Mouse (Mus musculus) MEL (cell line): ENCODE data around the gene Tlr3. TPM values are rescaled to one million over a fixed set of nuclear protein-coding genes. Genes with fewer than 3 reads are reported as not detected.

Experiments used
- DNase-seq: peaks from one replicate; pipeline ENCODE4 v3.0.0; 2011; ENCODE audit warnings: low read depth, low spot score
- H3K27ac ChIP-seq: 2 replicates; pipeline ENCODE4 v1.5.1; 2012; ENCODE audit warnings: low read depth, mild to moderate bottlenecking, control low read depth, low read length, moderate library complexity; ENCODE audit not compliant: control insufficient read depth
- H3K27me3 ChIP-seq, 2 experiments: fragments of 150-350 bp in 1 of 2; sonication (generic) in 1 of 2; 2 replicates each; pipeline ENCODE4 v1.6.1; 2012; ENCODE audit warnings: low read length in 2 of 2, mild to moderate bottlenecking in 2 of 2, improper control_type of control experiment in 1 of 2, moderate library complexity in 1 of 2; ENCODE audit not compliant: insufficient read depth in 2 of 2, control insufficient read depth in 1 of 2
- H3K36me3 ChIP-seq, 2 experiments: 2 replicates each; pipeline ENCODE4 v1.6.1; 2012 to 2014; ENCODE audit warnings: low read length in 2 of 2, improper control_type of control experiment in 1 of 2, inconsistent platforms in 1 of 2, mild to moderate bottlenecking in 1 of 2; ENCODE audit not compliant: insufficient read depth in 2 of 2, control insufficient read depth in 1 of 2
- H3K4me1 ChIP-seq, 2 experiments: fragments of 150-350 bp in 1 of 2; sonication (generic) in 1 of 2; 2 replicates each; pipeline ENCODE4 v1.6.1; 2012; ENCODE audit warnings: low read length in 2 of 2, improper control_type of control experiment in 1 of 2, mild to moderate bottlenecking in 1 of 2; ENCODE audit not compliant: insufficient read depth in 2 of 2, control insufficient read depth in 1 of 2
- H3K4me3 ChIP-seq, 2 experiments: fragments of 150-350 bp in 1 of 2; sonication (generic) in 1 of 2; 2 replicates each; pipeline ENCODE4 v1.5.1; 2012; ENCODE audit warnings: low read depth in 2 of 2, low read length in 2 of 2, mild to moderate bottlenecking in 2 of 2, moderate library complexity in 2 of 2, control low read depth in 1 of 2, improper control_type of control experiment in 1 of 2; ENCODE audit not compliant: control insufficient read depth in 1 of 2, insufficient read depth in 1 of 2
- H3K79me2 ChIP-seq: 2 replicates; pipeline ENCODE4 v1.6.1; 2012; ENCODE audit warnings: mild to moderate bottlenecking, low read length, moderate library complexity; ENCODE audit not compliant: control insufficient read depth, poor library complexity, insufficient read depth
- H3K9ac ChIP-seq: 2 replicates; pipeline ENCODE4 v1.6.1; 2012; ENCODE audit warnings: low read depth, mild to moderate bottlenecking, control low read depth, low read length, moderate library complexity; ENCODE audit not compliant: control insufficient read depth, poor library complexity, severe bottlenecking
- H3K9me3 ChIP-seq: fragments of 150-350 bp; sonication (generic); replicated peaks from 2 replicates; pipeline ENCODE4 v1.6.1; 2012; ENCODE audit warnings: mild to moderate bottlenecking, low read length, improper control_type of control experiment, moderate library complexity; ENCODE audit not compliant: insufficient read depth
- CHD1 ChIP-seq: IDR thresholded peaks from 2 replicates; pipeline ENCODE4 v1.6.1; 2012; ENCODE audit warnings: low read depth, mild to moderate bottlenecking, inconsistent platforms, low read length, improper control_type of control experiment
- CTCF ChIP-seq, 3 experiments: IDR thresholded peaks in 2 of 3; conservative IDR thresholded peaks in 1 of 3; 2 replicates each; pipeline ENCODE4 v1.5.1; 2011 to 2012; ENCODE audit warnings: low read length in 3 of 3, low read depth in 2 of 3, mild to moderate bottlenecking in 2 of 3, improper control_type of control experiment in 1 of 3, inconsistent platforms in 1 of 3, mixed read lengths in 1 of 3, moderate library complexity in 1 of 3; ENCODE audit not compliant: control insufficient read depth in 1 of 3, insufficient read depth in 1 of 3, poor library complexity in 1 of 3, severe bottlenecking in 1 of 3
- E2F4 ChIP-seq: IDR thresholded peaks from 2 replicates; pipeline ENCODE4 v1.6.1; 2011; ENCODE audit warnings: low read depth, low read length, improper control_type of control experiment, borderline replicate concordance
- ELF1 ChIP-seq: IDR thresholded peaks from 2 replicates; pipeline ENCODE4 v1.6.1; 2014; ENCODE audit warnings: low read depth, mild to moderate bottlenecking, inconsistent platforms, low read length, improper control_type of control experiment, moderate library complexity
- EP300 ChIP-seq, 2 experiments: IDR thresholded peaks; 2 replicates each; pipeline ENCODE4 v1.6.1; 2011; ENCODE audit warnings: improper control_type of control experiment in 2 of 2, low read length in 2 of 2, low read depth in 1 of 2, mild to moderate bottlenecking in 1 of 2
- ETS1 ChIP-seq: IDR thresholded peaks from 2 replicates; pipeline ENCODE4 v1.6.1; 2012; ENCODE audit warnings: low read depth, mild to moderate bottlenecking, inconsistent platforms, low read length, improper control_type of control experiment, moderate library complexity
- HCFC1 ChIP-seq: IDR thresholded peaks from 2 replicates; pipeline ENCODE4 v1.6.1; 2012; ENCODE audit warnings: low read depth, mild to moderate bottlenecking, inconsistent platforms, low read length, improper control_type of control experiment, moderate library complexity
- KAT2A ChIP-seq: conservative IDR thresholded peaks from 2 replicates; pipeline ENCODE4 v1.6.1; 2012; ENCODE audit warnings: low read depth, low read length, improper control_type of control experiment, inconsistent platforms
- MAFK ChIP-seq: IDR thresholded peaks from 2 replicates; pipeline ENCODE4 v1.6.1; 2011; ENCODE audit warnings: low read depth, mild to moderate bottlenecking, low read length, improper control_type of control experiment, borderline replicate concordance
- MXI1 ChIP-seq: IDR thresholded peaks from 2 replicates; pipeline ENCODE4 v1.6.1; 2011; ENCODE audit warnings: mild to moderate bottlenecking, low read depth, low read length, improper control_type of control experiment
- POLR2AphosphoS2 ChIP-seq: IDR thresholded peaks from 2 replicates; pipeline ENCODE4 v1.6.1; 2011; ENCODE audit warnings: low read length, improper control_type of control experiment
- RAD21 ChIP-seq: IDR thresholded peaks from 2 replicates; pipeline ENCODE4 v1.6.1; 2011; ENCODE audit warnings: mild to moderate bottlenecking, low read depth, low read length, improper control_type of control experiment
- RCOR1 ChIP-seq: IDR thresholded peaks from 2 replicates; pipeline ENCODE4 v1.6.1; 2012; ENCODE audit warnings: low read depth, mild to moderate bottlenecking, inconsistent platforms, low read length, improper control_type of control experiment
- SMC3 ChIP-seq: IDR thresholded peaks from 2 replicates; pipeline ENCODE4 v1.6.1; 2011; ENCODE audit warnings: low read depth, low read length, improper control_type of control experiment
- TBP ChIP-seq: IDR thresholded peaks from 2 replicates; pipeline ENCODE4 v1.8.0; 2011; ENCODE audit warnings: low read depth, low read length, improper control_type of control experiment
- ZMIZ1 ChIP-seq: IDR thresholded peaks from 2 replicates; pipeline ENCODE4 v1.6.1; 2012; ENCODE audit warnings: low read depth, mild to moderate bottlenecking, inconsistent platforms, low read length, improper control_type of control experiment, moderate library complexity
- polyA plus RNA-seq, 2 experiments: library from polyadenylated mRNA; stranded (reverse) in 1 of 2; unstranded in 1 of 2; fragments of >175 nt in 1 of 2; fragments of >200 nt in 1 of 2; gene quantifications; 2 replicates each; pipeline versions ENCODE4 v1.2.1 to v1.2.4; 2012; ENCODE audit warnings: low replicate concordance in 2 of 2, low read depth in 1 of 2; ENCODE audit not compliant: insufficient read length in 2 of 2, insufficient read depth in 1 of 2, missing spikeins in 1 of 2
- total RNA-seq: library from RNA; depleted of rRNA; stranded (reverse); fragments of 300-350 nt; gene quantifications from 2 replicates; pipeline ENCODE4 v1.2.3, GENCODE M21; 2012

The Tlr3 gene
- total and polyA plus RNA-seq, 3 experiments = 0.15 TPM; not detected in 2

DNA sequence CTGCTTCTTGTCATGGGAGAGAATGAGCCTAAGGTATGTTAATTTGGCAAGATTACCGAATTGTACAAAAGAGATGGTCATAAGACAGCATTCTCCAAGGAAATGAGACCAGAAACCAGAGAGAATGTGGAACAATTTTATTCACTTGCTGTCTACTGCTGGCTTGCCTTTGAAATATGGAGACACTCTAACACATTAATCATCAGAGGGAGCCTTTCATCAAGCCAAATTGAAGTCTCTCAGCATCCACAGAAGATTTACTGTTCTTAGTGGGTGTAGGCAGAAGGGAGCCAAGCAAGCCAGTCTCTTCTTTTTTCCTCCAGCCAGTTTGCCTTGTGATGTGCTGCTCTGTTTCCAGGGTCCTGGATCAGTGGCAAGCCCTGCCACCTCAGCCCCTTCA is 37.4 kb upstream of the Tlr3 start:
- TF ChIP-seq ETS1 (no peak), KAT2A (no peak), CHD1 (no peak), SMC3 (no peak), MXI1 (no peak), MAFK (no peak), CTCF (IDR thresholded peaks at IDR 0.05 in 2 of 3, conservative IDR thresholded peaks at IDR 0.05 in 1 of 3; ENCODE audit: control insufficient read depth in 1 of 3, insufficient read depth in 1 of 3, low read depth in 2 of 3, low read length in 3 of 3, poor library complexity in 1 of 3, severe bottlenecking in 1 of 3) (no peak), HCFC1 (no peak), TBP (no peak), E2F4 (no peak), EP300 (IDR thresholded peaks at IDR 0.05; ENCODE audit: low read depth in 1 of 2, low read length in 2 of 2) (no peak), RCOR1 (no peak), POLR2AphosphoS2 (no peak)
- Histone ChIP-seq H3K27ac (no peak overlapping the region), H3K9me3 (no peaks in the 10 kb centered on the region), H3K79me2 (no peaks in the 10 kb centered on the region), H3K9ac (no peak overlapping the region), H3K27me3 (no peaks in the 10 kb centered on the region), H3K36me3 (no peaks in the 10 kb centered on the region), H3K4me3 (no peak overlapping the region), H3K4me1 (no peaks in the 10 kb centered on the region)
- DNase-seq = no peak

DNA sequence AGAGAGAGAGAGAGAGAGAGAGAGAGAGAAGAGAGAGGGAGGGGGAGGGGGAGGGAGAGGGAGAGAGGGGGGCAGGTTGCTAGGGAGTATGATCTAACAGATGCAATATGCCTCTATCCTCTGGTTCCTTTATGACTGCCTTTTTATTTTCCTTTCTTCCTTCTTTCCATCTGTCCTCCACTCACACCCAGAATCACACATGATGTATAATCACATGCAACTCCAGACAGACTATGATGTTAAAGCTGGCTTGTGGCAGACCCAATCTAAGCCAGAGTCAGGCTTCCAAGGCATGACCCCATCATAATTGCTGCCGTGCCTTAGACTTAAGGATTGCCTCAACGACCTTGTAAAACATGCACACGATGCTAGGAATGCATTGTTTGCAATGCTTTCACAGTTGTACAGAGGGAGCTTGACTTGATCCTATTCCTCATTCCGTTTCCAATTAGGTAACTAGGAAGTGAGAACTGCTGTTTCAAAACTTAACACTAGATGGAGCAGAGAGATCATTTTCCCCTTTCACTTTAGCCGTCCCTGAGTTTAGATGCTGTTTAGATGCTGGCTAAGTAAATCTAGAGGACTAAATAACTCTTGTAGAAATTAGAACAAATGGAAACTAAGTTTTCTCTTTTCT is 28.1 kb upstream of the Tlr3 start:
- H3K4me1 ChIP-seq = no peaks in the 10 kb centered on the region
- peak; percentile 31 for TF ChIP-seq RAD21
- TF ChIP-seq CTCF (IDR thresholded peaks at IDR 0.05 in 2 of 3, conservative IDR thresholded peaks at IDR 0.05 in 1 of 3; ENCODE audit: control insufficient read depth in 1 of 3, insufficient read depth in 1 of 3, low read depth in 2 of 3, low read length in 3 of 3, poor library complexity in 1 of 3, severe bottlenecking in 1 of 3) = peak in 1 of 3 experiments; percentile 42; a peak in 2 of 6 replicates
- peak; percentile 38; the same call in 1 of the 2 replicates for TF ChIP-seq SMC3
- no peak for TF ChIP-seq ZMIZ1
- TF ChIP-seq ELF1 = no peak

More for the DNA sequence above, 28.1 kb upstream of the Tlr3 start:
- H3K27me3 ChIP-seq = no peaks in the 10 kb centered on the region
- peak; percentile 8 for DNase-seq
- no peaks in the 10 kb centered on the region for H3K36me3 ChIP-seq
- no peak overlapping the region for H3K27ac ChIP-seq
- H3K4me3 ChIP-seq = no peak overlapping the region
- H3K9ac ChIP-seq = no peak overlapping the region
- H3K79me2 ChIP-seq = no peaks in the 10 kb centered on the region
- H3K9me3 ChIP-seq = no peaks in the 10 kb centered on the region
